Mouse (Mus musculus) ES-Bruce4 (cell line): ENCODE results near the gene Pcnt. TPM values are rescaled to one million over a fixed set of nuclear protein-coding genes. Genes with fewer than 3 reads are reported as not detected.

Source experiments
- H3K27ac ChIP-seq: 2 replicates; pipeline ENCODE4 v1.5.1; 2012; ENCODE audit warnings: low read length, inconsistent platforms; ENCODE audit not compliant: insufficient read depth
- H3K27me3 ChIP-seq: 2 replicates; pipeline ENCODE4 v1.6.1; 2012; ENCODE audit warnings: mild to moderate bottlenecking, low read length, inconsistent platforms; ENCODE audit not compliant: control insufficient read depth, poor library complexity, insufficient read depth, severe bottlenecking
- H3K36me3 ChIP-seq: 2 replicates; pipeline ENCODE4 v1.6.1; 2012; ENCODE audit warnings: inconsistent platforms, mild to moderate bottlenecking, low read length, moderate library complexity; ENCODE audit not compliant: control insufficient read depth, poor library complexity, insufficient read depth, severe bottlenecking
- H3K4me1 ChIP-seq: one replicate; pipeline ENCODE4 v1.8.1; 2011; ENCODE audit warnings: low read length; ENCODE audit not compliant: control insufficient read depth, insufficient read depth
- H3K4me3 ChIP-seq: 2 replicates; pipeline ENCODE4 v1.5.1; 2011; ENCODE audit warnings: low read depth, mild to moderate bottlenecking, low read length
- H3K9ac ChIP-seq: 2 replicates; pipeline ENCODE4 v1.6.1; 2012; ENCODE audit warnings: low read depth, mild to moderate bottlenecking, inconsistent platforms; ENCODE audit not compliant: poor library complexity, severe bottlenecking
- H3K9me3 ChIP-seq: replicated peaks from 2 replicates; pipeline ENCODE4 v1.6.1; 2012; ENCODE audit warnings: mild to moderate bottlenecking, low read length, inconsistent platforms; ENCODE audit not compliant: control insufficient read depth, poor library complexity, insufficient read depth, severe bottlenecking
- CTCF ChIP-seq: IDR thresholded peaks from one replicate; pipeline ENCODE4 v1.8.1; 2011; ENCODE audit warnings: low read depth, low read length
- EP300 ChIP-seq: IDR thresholded peaks from 2 replicates; pipeline ENCODE4 v1.6.1; 2011; ENCODE audit warnings: low read depth, low read length; ENCODE audit not compliant: insufficient read depth
- POLR2A ChIP-seq: IDR thresholded peaks from one replicate; pipeline ENCODE4 v1.8.1; 2011; ENCODE audit warnings: low read length; ENCODE audit not compliant: insufficient read depth
- polyA plus RNA-seq: library from polyadenylated mRNA; stranded (reverse); fragments of >200 nt; gene quantifications from 2 replicates; pipeline ENCODE4 v1.2.4, GENCODE M21; 2011; ENCODE audit warnings: low read depth; ENCODE audit not compliant: missing spikeins, insufficient read depth, insufficient read length

Gene Pcnt
- polyA plus RNA-seq, 1 experiment = 42.2 TPM

DNA sequence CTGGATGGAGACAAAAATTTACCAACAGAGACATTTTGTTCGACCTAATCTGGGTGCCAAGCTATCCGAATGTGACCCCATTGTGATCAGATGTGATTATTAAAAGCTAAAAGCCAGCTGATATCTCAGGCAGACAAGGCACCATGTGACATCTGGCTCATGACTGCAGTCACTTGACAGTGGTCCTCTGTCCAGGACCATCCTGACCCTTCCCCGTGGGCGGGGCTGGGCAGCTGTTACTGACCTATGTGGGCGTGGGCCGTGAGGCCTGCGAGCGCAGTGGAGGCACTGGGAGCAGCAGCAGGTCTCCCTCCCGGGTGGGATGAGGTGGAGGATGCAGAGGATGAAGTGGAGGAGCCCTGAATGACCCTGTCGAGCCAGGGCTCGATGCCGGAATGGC lies 125.0 kb downstream of the Pcnt start:
- no peak overlapping the region for H3K27ac ChIP-seq

GRCm38 (mm10) chr10:76316194-76316593 lies 126.4 kb downstream of the Pcnt start:
- Histone ChIP-seq H3K4me3 (no peak overlapping the region), H3K27ac (no peak overlapping the region), H3K4me1 (no peaks in the 10 kb centered on the region), H3K27me3 (no peaks in the 10 kb centered on the region), H3K36me3 (no peaks in the 10 kb centered on the region), H3K9me3 (no peaks in the 10 kb centered on the region; the same call in 1 of the 2 replicates), H3K9ac (no peak overlapping the region)
- TF ChIP-seq EP300 = no peak
- TF ChIP-seq CTCF = no peak
- TF ChIP-seq POLR2A = no peak

More for the DNA sequence above, 125.0 kb downstream of the Pcnt start:
- H3K9me3 ChIP-seq = no peaks in the 10 kb centered on the region; the same call in 1 of the 2 replicates
- no peak overlapping the region for H3K4me3 ChIP-seq
- no peak for TF ChIP-seq EP300
- no peak for TF ChIP-seq POLR2A
- TF ChIP-seq CTCF = no peak
- H3K27me3 ChIP-seq = no peaks in the 10 kb centered on the region
- no peak overlapping the region for H3K9ac ChIP-seq
- H3K36me3 ChIP-seq = no peaks in the 10 kb centered on the region
- no peaks in the 10 kb centered on the region for H3K4me1 ChIP-seq

- no peak overlapping the region for H3K4me3 ChIP-seq
- no peaks in the 10 kb centered on the region for H3K4me1 ChIP-seq
- no peak overlapping the region for H3K27ac ChIP-seq
- TF ChIP-seq POLR2A = no peak
- no peak for TF ChIP-seq CTCF
- TF ChIP-seq EP300 = no peak
- H3K9ac ChIP-seq = no peak overlapping the region
- H3K9me3 ChIP-seq = no peaks in the 10 kb centered on the region
- no peaks in the 10 kb centered on the region for H3K36me3 ChIP-seq
- H3K27me3 ChIP-seq = no peaks in the 10 kb centered on the region
Observed at GRCm38 (mm10) chr10:76306738-76307137, 135.8 kb downstream of the Pcnt start.

Other genes with a start within 250 kb of the Pcnt start
- gene Prmt2, start 204.9 kb downstream of the Pcnt start, polyA plus RNA-seq = 22.5 and 28.6 TPM in 2 replicates
- gene S100b, start 188.9 kb downstream of the Pcnt start, polyA plus RNA-seq = not detected in 2 replicates
- gene Dip2a, start 97.5 kb downstream of the Pcnt start, polyA plus RNA-seq = 10.4 and 12.5 TPM in 2 replicates
- gene AC141477.1, start 2.3 kb downstream of the Pcnt start, polyA plus RNA-seq = 47.3 and 67.3 TPM in 2 replicates
- not detected in 2 replicates for gene 2610028H24Rik, start 6.3 kb upstream of the Pcnt start, polyA plus RNA-seq
- gene Mcm3ap, start 26.1 kb upstream of the Pcnt start, polyA plus RNA-seq = 59.1 and 66.6 TPM in 2 replicates
- gene Ybey, start 26.3 kb upstream of the Pcnt start, polyA plus RNA-seq = 4.1 and 5.6 TPM in 2 replicates
- 111 and 112 TPM in 2 replicates for gene Lss, start 88.8 kb upstream of the Pcnt start, polyA plus RNA-seq
- not detected in 2 replicates for gene Spatc1l, start 119.5 kb upstream of the Pcnt start, polyA plus RNA-seq
- gene Ftcd, start 132.9 kb upstream of the Pcnt start, polyA plus RNA-seq = not detected in 2 replicates
- gene Col6a2, start 180.8 kb upstream of the Pcnt start, polyA plus RNA-seq = 2.7 and 3.0 TPM in 2 replicates